Mouse (Mus musculus): ENCODE measurements around the gene Prss30. TPM values are rescaled to one million over a fixed set of nuclear protein-coding genes. Genes with fewer than 3 reads are reported as not detected.

Prss30 gene
- total and polyA plus RNA-seq, 3 experiments = not detected

DNA sequence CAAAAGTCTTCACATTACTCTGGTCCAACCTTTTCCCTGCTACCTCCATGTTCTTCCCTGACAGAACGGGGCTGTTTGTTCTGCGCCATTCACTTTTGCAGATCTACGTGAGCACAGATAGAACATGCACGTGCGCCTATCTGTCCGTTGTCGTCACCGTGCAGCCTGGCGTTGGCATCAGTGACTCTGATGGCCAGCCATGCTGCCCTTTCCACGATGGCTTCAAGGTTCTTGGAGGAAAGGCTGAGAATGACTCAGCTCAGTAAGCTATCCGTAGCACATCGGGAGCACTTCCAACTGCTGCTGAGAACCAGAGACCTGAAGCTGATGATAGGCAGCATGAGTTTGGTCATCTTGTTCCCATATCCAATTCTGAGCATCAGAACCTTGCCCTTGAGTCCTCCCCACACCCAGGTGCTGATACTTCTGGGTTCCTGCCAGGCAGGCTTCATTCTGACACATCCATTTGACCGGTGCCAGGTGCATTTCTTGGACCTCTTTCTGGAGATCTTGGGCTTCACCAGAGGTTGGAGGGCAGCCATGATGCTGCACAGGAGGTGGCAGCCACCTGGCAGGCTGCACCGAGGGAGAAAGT lies 23.8 kb upstream of the Prss30 start:
- no peak overlapping the region for H3K4me3 ChIP-seq (ENCODE audit: low read depth, low read length)
- H3K27me3 ChIP-seq (ENCODE audit: insufficient read depth, low read length) = peaks cover 18% of the 10 kb centered on the region
- H3K9me3 ChIP-seq (replicated peaks) = no peaks in the 10 kb centered on the region
- TF ChIP-seq GATA2 (IDR thresholded peaks at IDR 0.05; ENCODE audit: borderline replicate concordance, low read depth, low read length) (no peak), POLR2AphosphoS5 (IDR thresholded peaks at IDR 0.05; ENCODE audit: insufficient replicate concordance, low read depth, low read length) (no peak)
- H3K4me1 ChIP-seq (ENCODE audit: insufficient read depth, low read depth, low read length) = peaks cover 10% of the 10 kb centered on the region
- H3K36me3 ChIP-seq (replicated peaks) = no peaks in the 10 kb centered on the region
- ATAC-seq (ENCODE audit: extremely low read depth, insufficient number of reproducible peaks, low FRiP score, poor library complexity, severe bottlenecking) = no peak
- no peak for DNase-seq (ENCODE audit: low spot score)

DNA sequence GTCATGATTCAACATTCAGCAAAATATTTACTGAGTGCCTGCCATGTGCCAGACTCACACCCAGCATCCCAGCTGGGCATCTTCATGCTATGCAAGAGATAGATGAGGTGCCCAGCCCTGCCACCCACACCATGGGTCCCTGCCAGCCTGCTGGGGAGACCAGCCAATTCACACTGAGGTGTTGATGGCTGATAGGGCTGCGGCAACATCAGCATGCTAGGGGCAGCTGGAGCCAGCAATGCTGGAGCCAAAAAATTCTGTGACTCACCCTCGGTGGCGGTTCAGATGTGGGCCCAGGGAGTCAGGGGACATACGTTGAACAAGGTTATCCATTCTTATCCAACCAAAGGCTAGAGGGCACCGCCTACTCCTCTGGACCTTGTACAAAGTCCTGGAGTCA lies 20.0 kb upstream of the Prss30 start:
- H3K4me1 ChIP-seq (ENCODE audit: insufficient read depth, low read depth, low read length) = no peaks in the 10 kb centered on the region
- ATAC-seq (ENCODE audit: extremely low read depth, insufficient number of reproducible peaks, low FRiP score, poor library complexity, severe bottlenecking) = no peak

DNA sequence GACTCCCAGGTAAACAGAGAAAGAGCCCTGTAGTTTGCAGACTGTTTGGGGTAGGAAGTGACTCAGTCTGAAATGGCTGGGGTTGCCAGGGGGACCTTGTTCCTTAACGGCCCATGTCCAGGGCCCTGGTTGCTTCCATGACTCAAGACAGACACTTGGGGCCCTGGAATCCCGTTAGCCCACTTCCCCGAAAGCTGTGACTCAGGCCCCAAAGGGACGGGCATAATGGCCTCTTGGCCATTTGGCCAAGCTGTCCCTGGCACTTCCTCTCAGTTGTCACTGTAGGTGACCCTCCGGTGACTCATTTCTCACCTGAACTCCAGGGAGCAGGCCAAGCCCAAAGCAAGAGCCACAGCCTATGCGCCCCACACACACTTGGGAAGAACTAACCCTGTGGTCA lies 18.0 kb upstream of the Prss30 start:
- Histone ChIP-seq H3K36me3 (replicated peaks) (no peaks in the 10 kb centered on the region), H3K9me3 (replicated peaks) (no peaks in the 10 kb centered on the region), H3K27me3 (ENCODE audit: insufficient read depth, low read length) (peaks cover 42% of the 10 kb centered on the region), H3K4me3 (ENCODE audit: low read depth, low read length) (no peak overlapping the region), H3K4me1 (ENCODE audit: insufficient read depth, low read depth, low read length) (peaks cover 3% of the 10 kb centered on the region; the same call in 1 of the 2 replicates)
- ATAC-seq (ENCODE audit: extremely low read depth, insufficient number of reproducible peaks, low FRiP score, poor library complexity, severe bottlenecking) (no peak), DNase-seq (ENCODE audit: low spot score) (no peak)
- TF ChIP-seq POLR2AphosphoS5 (IDR thresholded peaks at IDR 0.05; ENCODE audit: insufficient replicate concordance, low read depth, low read length) (no peak), GATA1 (IDR thresholded peaks at IDR 0.05; ENCODE audit: borderline replicate concordance, low read length) (no peak), GATA2 (IDR thresholded peaks at IDR 0.05; ENCODE audit: borderline replicate concordance, low read depth, low read length) (no peak), CTCF (IDR thresholded peaks at IDR 0.05; ENCODE audit: low read depth, low read length) (no peak), TAL1 (conservative IDR thresholded peaks at IDR 0.05; ENCODE audit: low read depth, low read length) (no peak)

More for the DNA sequence above, 20.0 kb upstream of the Prss30 start:
- DNase-seq (ENCODE audit: low spot score) = no peak
- Histone ChIP-seq H3K36me3 (replicated peaks) (no peaks in the 10 kb centered on the region), H3K9me3 (replicated peaks) (no peaks in the 10 kb centered on the region), H3K4me3 (ENCODE audit: low read depth, low read length) (no peak overlapping the region), H3K27me3 (ENCODE audit: insufficient read depth, low read length) (peaks cover 38% of the 10 kb centered on the region)
- TF ChIP-seq CTCF (IDR thresholded peaks at IDR 0.05; ENCODE audit: low read depth, low read length) = no peak
- TF ChIP-seq GATA2 (IDR thresholded peaks at IDR 0.05; ENCODE audit: borderline replicate concordance, low read depth, low read length) = no peak
- no peak for TF ChIP-seq POLR2AphosphoS5 (IDR thresholded peaks at IDR 0.05; ENCODE audit: insufficient replicate concordance, low read depth, low read length)
- no peak for TF ChIP-seq GATA1 (IDR thresholded peaks at IDR 0.05; ENCODE audit: borderline replicate concordance, low read length)
- no peak for TF ChIP-seq TAL1 (conservative IDR thresholded peaks at IDR 0.05; ENCODE audit: low read depth, low read length)

DNA sequence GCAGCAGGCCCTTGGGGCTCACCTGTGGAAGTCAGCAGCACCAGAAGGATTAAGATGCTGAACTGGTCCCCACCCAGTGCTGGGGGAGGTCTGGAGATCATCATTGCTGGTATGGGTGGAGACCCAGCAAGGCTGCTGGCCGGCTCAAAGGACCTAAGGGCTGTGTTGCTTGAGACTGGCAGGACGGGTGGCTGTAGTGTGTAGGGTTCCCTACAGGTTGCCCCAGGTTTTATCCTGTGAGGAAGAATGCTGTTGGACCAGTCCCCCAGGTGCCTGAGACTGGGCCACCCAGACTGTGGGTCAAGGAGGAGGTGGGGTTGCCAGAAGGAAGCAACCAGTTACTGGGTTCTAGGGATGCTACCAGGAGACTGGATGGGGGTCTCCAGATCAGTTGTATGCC lies 17.5 kb upstream of the Prss30 start, which contains the start of gene Prss22:
Gene Prss22 (minus strand): TSS at position 200 of the 400 bp plus-strand sequence.
- TF ChIP-seq TAL1 (conservative IDR thresholded peaks at IDR 0.05; ENCODE audit: low read depth, low read length) (no peak), CTCF (IDR thresholded peaks at IDR 0.05; ENCODE audit: low read depth, low read length) (no peak), GATA1 (IDR thresholded peaks at IDR 0.05; ENCODE audit: borderline replicate concordance, low read length) (no peak), POLR2AphosphoS5 (IDR thresholded peaks at IDR 0.05; ENCODE audit: insufficient replicate concordance, low read depth, low read length) (no peak), GATA2 (IDR thresholded peaks at IDR 0.05; ENCODE audit: borderline replicate concordance, low read depth, low read length) (no peak)
- no peaks in the 10 kb centered on the region for H3K9me3 ChIP-seq (replicated peaks)
- ATAC-seq (ENCODE audit: extremely low read depth, insufficient number of reproducible peaks, low FRiP score, poor library complexity, severe bottlenecking) (no peak), DNase-seq (ENCODE audit: low spot score) (no peak)
- H3K4me1 ChIP-seq (ENCODE audit: insufficient read depth, low read depth, low read length) = peaks cover 7% of the 10 kb centered on the region
- peaks cover 44% of the 10 kb centered on the region for H3K27me3 ChIP-seq (ENCODE audit: insufficient read depth, low read length)
- no peaks in the 10 kb centered on the region for H3K36me3 ChIP-seq (replicated peaks)
- H3K4me3 ChIP-seq (ENCODE audit: low read depth, low read length) = no peak within 1 kb of the TSS

DNA sequence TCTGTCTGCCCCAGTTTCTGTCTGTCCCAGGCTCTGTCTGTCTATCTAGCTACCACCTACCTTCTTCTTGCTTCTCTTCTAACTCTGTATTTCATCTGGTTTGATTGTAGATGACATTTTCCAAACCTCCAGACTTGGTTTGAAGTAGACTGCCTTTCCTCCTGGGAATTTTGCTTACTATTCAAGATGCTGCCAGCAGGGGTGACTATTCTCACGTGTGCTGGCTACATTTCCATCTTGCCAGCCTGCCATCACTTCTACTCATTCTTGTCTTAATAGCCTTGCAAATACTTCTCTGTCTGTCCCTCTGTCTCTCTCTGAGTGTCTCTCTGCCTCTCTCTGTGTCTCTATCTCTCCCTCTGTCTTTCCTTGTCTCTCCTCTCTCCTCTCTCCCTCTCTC lies 15.1 kb upstream of the Prss30 start:
- no peaks in the 10 kb centered on the region for H3K9me3 ChIP-seq (replicated peaks)
- peaks cover 7% of the 10 kb centered on the region for H3K4me1 ChIP-seq (ENCODE audit: insufficient read depth, low read depth, low read length)
- no peaks in the 10 kb centered on the region for H3K36me3 ChIP-seq (replicated peaks)
- ATAC-seq (ENCODE audit: extremely low read depth, insufficient number of reproducible peaks, low FRiP score, poor library complexity, severe bottlenecking) (no peak), DNase-seq (ENCODE audit: low spot score) (no peak)
- H3K27me3 ChIP-seq (ENCODE audit: insufficient read depth, low read length) = peaks cover 51% of the 10 kb centered on the region
- no peak overlapping the region for H3K4me3 ChIP-seq (ENCODE audit: low read depth, low read length)
- TF ChIP-seq CTCF (IDR thresholded peaks at IDR 0.05; ENCODE audit: low read depth, low read length) (no peak), GATA1 (IDR thresholded peaks at IDR 0.05; ENCODE audit: borderline replicate concordance, low read length) (no peak), GATA2 (IDR thresholded peaks at IDR 0.05; ENCODE audit: borderline replicate concordance, low read depth, low read length) (no peak), POLR2AphosphoS5 (IDR thresholded peaks at IDR 0.05; ENCODE audit: insufficient replicate concordance, low read depth, low read length) (no peak), TAL1 (conservative IDR thresholded peaks at IDR 0.05; ENCODE audit: low read depth, low read length) (no peak)

DNA sequence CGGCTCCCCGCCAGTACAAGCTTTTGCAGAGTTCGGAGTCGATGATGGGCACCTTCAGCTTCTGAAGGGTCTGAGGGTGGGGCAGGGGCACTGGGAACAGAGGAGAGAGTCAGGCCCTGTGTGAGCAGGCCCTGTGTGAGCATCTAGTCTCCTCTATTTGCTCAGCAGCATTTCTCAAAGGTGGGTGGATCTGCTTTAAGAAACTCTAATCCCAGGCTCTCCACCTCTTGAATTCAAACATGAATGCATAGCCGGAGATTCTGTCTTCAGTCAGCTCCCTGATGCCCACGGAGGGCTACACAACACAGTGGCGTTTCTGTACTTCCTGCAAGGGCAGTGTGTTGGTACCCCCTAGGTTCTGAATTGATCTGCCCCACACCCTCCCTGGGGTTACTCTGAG lies 14.3 kb upstream of the Prss30 start:
- no peak for ATAC-seq (ENCODE audit: extremely low read depth, insufficient number of reproducible peaks, low FRiP score, poor library complexity, severe bottlenecking)
- no peak for DNase-seq (ENCODE audit: low spot score)
- TF ChIP-seq POLR2AphosphoS5 (IDR thresholded peaks at IDR 0.05; ENCODE audit: insufficient replicate concordance, low read depth, low read length) (no peak), CTCF (IDR thresholded peaks at IDR 0.05; ENCODE audit: low read depth, low read length) (no peak), TAL1 (conservative IDR thresholded peaks at IDR 0.05; ENCODE audit: low read depth, low read length) (no peak), GATA2 (IDR thresholded peaks at IDR 0.05; ENCODE audit: borderline replicate concordance, low read depth, low read length) (no peak), GATA1 (IDR thresholded peaks at IDR 0.05; ENCODE audit: borderline replicate concordance, low read length) (no peak)
- no peaks in the 10 kb centered on the region for H3K9me3 ChIP-seq (replicated peaks)
- no peak overlapping the region for H3K4me3 ChIP-seq (ENCODE audit: low read depth, low read length)
- H3K36me3 ChIP-seq (replicated peaks) = no peaks in the 10 kb centered on the region
- H3K27me3 ChIP-seq (ENCODE audit: insufficient read depth, low read length) = peaks cover 51% of the 10 kb centered on the region
- peaks cover 7% of the 10 kb centered on the region for H3K4me1 ChIP-seq (ENCODE audit: insufficient read depth, low read depth, low read length)

Measured in G1E (cell line).